Mouse (Mus musculus) left cerebral cortex, postnatal 36 days (tissue): ENCODE measurements at regions not wholly inside any gene's neighbourhood (a gene's known extent, or its start where the extent isn't known, plus 50 kb on each side); places are given as distances from the start of the nearest gene placed in this dataset. TPM values are rescaled to one million over a fixed set of nuclear protein-coding genes. Genes with fewer than 3 reads are reported as not detected.

ENCODE experiments used
- DNase-seq, 2 experiments: peaks; one replicate each; pipeline ENCODE4 v3.0.0; 2021 to 2022; ENCODE audit warnings: low spot score in 2 of 2, mixed read lengths in 1 of 2
- intact Hi-C: fragments of 180-260 bp; cut with DNase I; formaldehyde crosslinking; loops from one replicate; pipeline ENCODE4 v1.15.1; 2025
- microRNA-seq: library from miRNA; unstranded; fragments of <30 nt; microRNA quantifications from one replicate; pipeline ENCODE4 v1.2.0, GENCODE M21; 2022

GRCm38 (mm10) chr15:62042924-62043504, 1120.2 kb upstream of the A1bg start:
- no peak for DNase-seq
- intact Hi-C loops, result no loop called here

Small RNAs in the stretch of these regions (microRNA-seq; reads per million reads assigned to microRNA genes)
- gene Gm24810, result not detected
